Mouse (Mus musculus) liver, embryonic 14.5 days (tissue): ENCODE data around the gene Fbxw11. TPM values are rescaled to one million over a fixed set of nuclear protein-coding genes. Genes with fewer than 3 reads are reported as not detected.

ENCODE experiments used
- ATAC-seq: fragments of 200-750 bp; cut with Nextera tagmentation; 2 replicates; pipeline ENCODE4 v1.8.0; 2017; ENCODE audit warnings: moderate number of reproducible peaks, mild to moderate bottlenecking, moderate library complexity; ENCODE audit not compliant: insufficient read depth
- DNase-seq, 3 experiments: peaks; one replicate each; pipeline ENCODE4 v3.0.0-alpha.2; 2012 to 2013; ENCODE audit warnings: low read depth in 3 of 3, low spot score in 3 of 3
- H3K27ac ChIP-seq: fragments of 300-500 bp; sonication (generic); 2 replicates; pipeline ENCODE4 v1.5.1; 2014; ENCODE audit warnings: moderate library complexity, mild to moderate bottlenecking, control low read depth, inconsistent platforms
- H3K27me3 ChIP-seq: fragments of 300-500 bp; sonication (generic); 2 replicates; pipeline ENCODE4 v1.6.1; 2014; ENCODE audit warnings: mild to moderate bottlenecking, low read length, moderate library complexity; ENCODE audit not compliant: control insufficient read depth, insufficient read depth
- H3K36me3 ChIP-seq: fragments of 300-500 bp; sonication (generic); replicated peaks from 2 replicates; pipeline ENCODE4 v1.6.1; 2014; ENCODE audit warnings: low read depth; ENCODE audit not compliant: control insufficient read depth, insufficient read depth
- H3K4me1 ChIP-seq, 2 experiments: fragments of 200-500 bp in 1 of 2; fragments of 300-500 bp in 1 of 2; sonication (generic) in 1 of 2; replicated peaks; 2 replicates each; pipeline ENCODE4 v1.6.1; 2012 to 2014; ENCODE audit warnings: antibody characterized with exemption in 1 of 2, inconsistent platforms in 1 of 2, low read length in 1 of 2; ENCODE audit not compliant: control insufficient read depth in 2 of 2, insufficient read depth in 2 of 2
- H3K4me2 ChIP-seq: fragments of 300-500 bp; sonication (generic); 2 replicates; pipeline ENCODE4 v1.6.1; 2014; ENCODE audit warnings: low read depth, mild to moderate bottlenecking, control low read depth, moderate library complexity
- H3K4me3 ChIP-seq, 2 experiments: fragments of 200-500 bp in 1 of 2; fragments of 300-500 bp in 1 of 2; sonication (generic) in 1 of 2; 2 replicates each; pipeline ENCODE4 v1.5.1; 2012 to 2014; ENCODE audit warnings: low read depth in 2 of 2, low read length in 2 of 2, mild to moderate bottlenecking in 2 of 2, control low read depth in 1 of 2, inconsistent platforms in 1 of 2, moderate library complexity in 1 of 2; ENCODE audit not compliant: insufficient read depth in 1 of 2
- H3K9ac ChIP-seq: fragments of 300-500 bp; sonication (generic); replicated peaks from 2 replicates; pipeline ENCODE4 v1.6.1; 2014; ENCODE audit warnings: mild to moderate bottlenecking, control low read depth, moderate library complexity
- H3K9me3 ChIP-seq: fragments of 300-500 bp; sonication (generic); 2 replicates; pipeline ENCODE4 v1.6.1; 2016; ENCODE audit warnings: low read length, mixed read lengths; ENCODE audit not compliant: control insufficient read depth
- CTCF ChIP-seq: IDR thresholded peaks from 2 replicates; pipeline ENCODE4 v1.5.1; 2016; ENCODE audit warnings: antibody characterized with exemption, low read depth, control low read depth
- EP300 ChIP-seq: IDR thresholded peaks from 2 replicates; pipeline ENCODE4 v1.6.1; 2016; ENCODE audit warnings: antibody characterized with exemption, low read depth
- WGBS: fragments of 180-500 bp; shearing (Covaris S2); extraction: QIAGEN DNeasy Blood & Tissue Kit; methylation state at CpG from one replicate; pipeline ENCODE4 v1.1.7; 2014; ENCODE audit not compliant: insufficient replicate concordance; 5-methylcytosine and 5-hydroxymethylcytosine counted together
- polyA plus RNA-seq, 2 experiments: library from polyadenylated mRNA; depleted of rRNA in 1 of 2; stranded (reverse) in 1 of 2; unstranded in 1 of 2; fragments of >200 nt; fragmentation: Nextera tagmentation in 1 of 2; extraction: Ambion mirVana in 1 of 2; gene quantifications; 2 replicates each; pipeline versions ENCODE4 v1.2.1 to v1.2.3; 2012 to 2014

The Fbxw11 gene
- polyA plus RNA-seq, 2 experiments: 10.9 to 13.9 TPM

DNA sequence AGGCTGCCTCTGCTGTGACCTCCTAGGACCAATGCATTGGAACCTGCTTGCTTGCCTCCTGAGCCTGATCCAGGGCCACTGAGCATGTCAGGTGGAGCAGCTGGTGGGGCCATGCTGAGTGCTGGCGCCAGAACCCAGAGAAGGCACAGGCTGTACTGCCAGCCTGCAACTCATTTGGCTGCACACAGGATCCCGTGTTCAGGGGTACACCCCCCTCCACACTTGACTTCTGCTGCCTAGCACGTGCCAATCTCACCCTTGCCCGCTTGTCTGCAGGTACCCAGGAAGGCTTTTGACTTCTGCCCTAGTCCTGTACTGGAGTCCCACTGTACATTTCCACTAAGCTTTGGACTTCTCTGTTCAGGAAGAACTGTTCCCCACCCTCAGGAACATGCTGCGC, 19.3 kb upstream of the Fbxw11 start:
- ATAC-seq: no peak
- TF ChIP-seq CTCF (no peak), EP300 (no peak)
- H3K27me3 ChIP-seq: no peaks in the 10 kb centered on the region

DNA sequence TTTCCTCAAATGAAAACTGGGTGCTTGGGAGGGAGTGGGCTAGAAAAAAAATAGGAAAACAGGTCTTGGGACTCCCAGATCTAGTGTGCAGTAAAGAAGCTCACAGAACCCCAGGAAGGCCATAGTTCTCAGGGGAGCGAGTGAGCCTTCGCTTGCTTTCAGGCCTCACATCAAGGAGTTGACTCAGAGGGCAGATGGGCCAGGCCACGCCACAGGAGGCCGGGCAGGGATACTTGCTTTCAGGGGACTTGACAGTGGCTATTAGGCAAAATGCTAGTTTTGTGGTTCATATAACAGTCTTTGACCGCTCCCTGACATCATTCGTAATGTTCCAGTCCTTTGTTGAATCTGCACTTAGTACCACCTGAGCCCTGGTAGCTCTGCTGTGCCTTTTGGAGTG, 18.6 kb upstream of the Fbxw11 start:
- Histone ChIP-seq H3K27ac (no peak overlapping the region), H3K9me3 (no peaks in the 10 kb centered on the region), H3K36me3 (no peaks in the 10 kb centered on the region), H3K4me1 (peaks cover 0 to 4% of the 10 kb centered on the region in 2 experiments; a peak in 2 of 4 replicates), H3K4me3 (no peak overlapping the region), H3K27me3 (no peaks in the 10 kb centered on the region), H3K4me2 (no peak overlapping the region), H3K9ac (no peak overlapping the region)
- DNase-seq (no peak), ATAC-seq (no peak)
- 80% methylated on average over 6 of the region's 6 CpGs for WGBS
- TF ChIP-seq EP300 (no peak), CTCF (no peak)

More for the DNA sequence above, 19.3 kb upstream of the Fbxw11 start:
- no peak overlapping the region for H3K9ac ChIP-seq
- H3K4me3 ChIP-seq: no peak overlapping the region
- peaks cover 0 to 4% of the 10 kb centered on the region in 2 experiments; a peak in 2 of 4 replicates for H3K4me1 ChIP-seq
- no peak overlapping the region for H3K4me2 ChIP-seq
- H3K9me3 ChIP-seq: no peaks in the 10 kb centered on the region
- H3K36me3 ChIP-seq: no peaks in the 10 kb centered on the region
- 79% methylated on average over 5 of the region's 5 CpGs for WGBS
- no peak overlapping the region for H3K27ac ChIP-seq
- no peak for DNase-seq

DNA sequence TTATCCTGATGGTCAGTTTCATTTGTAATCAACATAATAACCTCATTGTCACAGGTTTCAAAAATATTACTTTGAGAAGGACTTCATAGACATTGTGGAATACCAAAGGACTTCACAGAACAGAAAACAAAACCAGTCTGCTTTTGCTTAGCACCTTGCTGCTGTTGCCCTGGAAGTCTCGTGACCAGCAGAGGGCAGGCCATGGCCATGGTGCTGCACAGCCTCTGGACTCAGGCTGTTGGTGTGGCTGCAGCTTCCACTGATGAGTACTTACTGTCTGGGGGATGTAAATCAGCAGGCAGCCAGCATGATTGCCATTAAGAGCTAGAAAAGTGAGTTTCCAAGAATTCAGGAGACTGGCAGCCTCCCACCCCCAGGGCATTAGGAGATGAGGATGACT, 16.8 kb upstream of the Fbxw11 start:
- DNase-seq: no peak
- H3K9ac ChIP-seq: no peak overlapping the region

DNA sequence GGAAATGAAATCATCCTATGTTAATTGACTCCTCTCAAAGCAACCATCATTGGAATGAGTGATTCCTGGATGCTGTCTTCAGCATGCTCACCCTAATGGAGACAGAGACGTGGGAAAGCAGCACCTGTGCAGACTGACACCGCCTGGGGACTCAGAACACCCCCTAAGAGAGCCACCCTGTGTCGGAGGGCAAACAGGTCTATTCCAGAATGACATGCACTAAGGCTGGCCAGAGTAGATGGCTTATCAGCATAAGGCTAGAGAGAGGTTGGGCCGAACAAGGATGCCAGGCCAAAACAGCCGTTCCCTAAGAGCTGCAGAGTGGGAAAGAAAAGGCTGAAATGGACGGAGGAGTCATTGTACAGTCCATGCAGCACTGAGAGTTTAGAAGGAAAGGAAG, 16.4 kb upstream of the Fbxw11 start:
- 67% methylated on average over 6 of the region's 6 CpGs for WGBS
- H3K27me3 ChIP-seq: no peaks in the 10 kb centered on the region
- H3K9ac ChIP-seq: no peak overlapping the region
- no peak overlapping the region for H3K4me3 ChIP-seq
- no peak for ATAC-seq
- DNase-seq: no peak
- no peaks in the 10 kb centered on the region for H3K4me1 ChIP-seq
- TF ChIP-seq CTCF (no peak), EP300 (no peak)
- no peaks in the 10 kb centered on the region for H3K36me3 ChIP-seq
- no peak overlapping the region for H3K4me2 ChIP-seq
- no peaks in the 10 kb centered on the region for H3K9me3 ChIP-seq
- H3K27ac ChIP-seq: no peak overlapping the region

More for the DNA sequence above, 16.8 kb upstream of the Fbxw11 start:
- Histone ChIP-seq H3K4me2 (no peak overlapping the region), H3K9me3 (no peaks in the 10 kb centered on the region), H3K27me3 (no peaks in the 10 kb centered on the region), H3K4me3 (no peak overlapping the region), H3K4me1 (no peaks in the 10 kb centered on the region), H3K27ac (no peak overlapping the region), H3K36me3 (no peaks in the 10 kb centered on the region)
- WGBS: 29% methylated on average over 1 of the region's 1 CpGs
- ATAC-seq: no peak
- no peak for TF ChIP-seq EP300
- TF ChIP-seq CTCF: peak; percentile 92

DNA sequence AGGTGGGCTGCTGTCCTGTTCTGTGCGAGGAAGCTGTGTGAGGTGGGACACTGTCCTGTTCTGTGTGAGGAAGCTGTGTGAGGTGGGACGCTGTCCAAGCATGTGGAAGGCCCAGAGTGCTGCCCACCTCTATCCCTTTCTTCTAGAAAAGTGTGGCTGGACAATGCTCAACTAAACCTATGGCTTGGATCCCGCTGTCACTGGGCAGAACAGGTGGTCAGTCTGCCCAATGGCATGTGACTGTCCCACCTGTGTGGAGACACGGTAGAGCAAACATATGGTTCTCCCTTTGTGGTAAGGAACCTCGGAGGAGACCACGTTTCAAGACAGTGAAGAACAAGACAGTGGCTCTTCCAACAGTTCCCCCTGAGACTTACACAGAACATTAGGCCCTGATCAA, 14.6 kb upstream of the Fbxw11 start:
- no peaks in the 10 kb centered on the region for H3K27me3 ChIP-seq
- H3K9ac ChIP-seq: no peak overlapping the region
- ATAC-seq (no peak), DNase-seq (no peak)
- TF ChIP-seq EP300 (no peak), CTCF (no peak)
- no peak overlapping the region for H3K4me3 ChIP-seq
- H3K36me3 ChIP-seq: no peaks in the 10 kb centered on the region
- H3K4me2 ChIP-seq: no peak overlapping the region
- H3K4me1 ChIP-seq: 0 out of 4 replicates have a peak, but pooled peaks cover 0 to 2% of the 10 kb centered on the region in 2 experiments
- no peak overlapping the region for H3K27ac ChIP-seq
- 56% methylated on average over 6 of the region's 6 CpGs for WGBS
- H3K9me3 ChIP-seq: no peaks in the 10 kb centered on the region
